Mouse (Mus musculus) embryonic fibroblast, embryonic 13.5 days (primary cell): ENCODE data around the gene Tnrc6b. TPM values are rescaled to one million over a fixed set of nuclear protein-coding genes. Genes with fewer than 3 reads are reported as not detected.
A peak's percentile ranks its signal among the peaks of the same experiment; 100 is the strongest.

Experiments used
- H3K27ac ChIP-seq: 2 replicates; pipeline ENCODE4 v1.5.1; 2012; ENCODE audit warnings: low read length, control low read depth, inconsistent platforms; ENCODE audit not compliant: insufficient read depth
- H3K4me1 ChIP-seq: 2 replicates; pipeline ENCODE4 v1.6.1; 2011; ENCODE audit warnings: low read length; ENCODE audit not compliant: control insufficient read depth, insufficient read depth
- H3K4me3 ChIP-seq: 2 replicates; pipeline ENCODE4 v1.5.1; 2011; ENCODE audit warnings: mild to moderate bottlenecking, control low read depth, low read length; ENCODE audit not compliant: insufficient read depth
- CTCF ChIP-seq: IDR thresholded peaks from 2 replicates; pipeline ENCODE4 v1.5.1; 2011; ENCODE audit warnings: mild to moderate bottlenecking, control low read depth, low read length, moderate library complexity, borderline replicate concordance; ENCODE audit not compliant: insufficient read depth
- POLR2A ChIP-seq: IDR thresholded peaks from 2 replicates; pipeline ENCODE4 v1.6.1; 2011; ENCODE audit warnings: low read depth, mild to moderate bottlenecking, control low read depth, low read length, moderate library complexity
- polyA plus RNA-seq: library from polyadenylated mRNA; stranded (reverse); fragments of >200 nt; gene quantifications from 2 replicates; pipeline ENCODE4 v1.2.4, GENCODE M21; 2011; ENCODE audit warnings: low read depth; ENCODE audit not compliant: missing spikeins, insufficient read length

Tnrc6b gene
- polyA plus RNA-seq, 1 experiment: 37.0 TPM

DNA sequence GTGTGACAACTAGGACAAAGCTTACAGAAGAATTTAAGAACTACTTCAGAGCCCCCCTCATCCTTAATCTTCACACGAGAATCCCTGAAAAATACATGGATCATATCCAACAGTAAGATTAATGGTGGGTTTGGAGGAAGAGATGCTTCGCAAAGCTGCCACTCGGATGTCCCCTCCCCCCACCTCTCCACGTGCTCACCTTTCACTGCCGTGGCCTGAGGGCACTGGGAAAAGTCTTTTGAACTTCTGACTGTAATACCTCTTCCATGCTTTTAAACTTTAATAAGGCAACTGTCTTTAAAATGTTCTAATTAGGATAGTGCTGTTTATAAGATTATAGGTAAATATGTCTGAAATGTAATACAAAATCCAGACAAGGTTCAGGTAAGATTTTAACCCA lies 263.2 kb downstream of the Tnrc6b start:
- H3K4me3 ChIP-seq: no peak overlapping the region
- peaks cover 5% of the 10 kb centered on the region for H3K4me1 ChIP-seq
- H3K27ac ChIP-seq: no peak overlapping the region
- no peak for TF ChIP-seq CTCF

DNA sequence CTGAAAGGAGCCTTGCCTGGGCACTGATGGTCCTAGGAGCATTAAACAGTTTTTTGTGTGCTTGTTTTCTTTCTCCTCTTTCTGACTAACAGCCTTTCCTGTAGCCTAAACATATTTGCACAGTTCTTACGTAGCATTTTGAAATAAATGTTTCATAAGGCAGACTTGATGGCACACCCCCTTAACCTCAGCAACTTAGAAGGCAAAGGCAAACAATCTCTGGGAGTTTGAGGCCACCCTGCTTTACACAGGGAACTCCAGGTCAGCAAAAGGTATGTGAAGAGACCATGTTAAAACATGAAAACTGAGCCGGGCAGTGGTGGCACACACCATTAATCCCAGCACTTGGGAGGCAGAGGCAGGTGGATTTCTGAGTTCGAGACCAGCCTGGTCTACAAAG lies 264.6 kb downstream of the Tnrc6b start:
- TF ChIP-seq CTCF: no peak
- no peak for TF ChIP-seq POLR2A
- Histone ChIP-seq H3K4me3 (no peak overlapping the region), H3K27ac (no peak overlapping the region), H3K4me1 (peaks cover 5% of the 10 kb centered on the region)

DNA sequence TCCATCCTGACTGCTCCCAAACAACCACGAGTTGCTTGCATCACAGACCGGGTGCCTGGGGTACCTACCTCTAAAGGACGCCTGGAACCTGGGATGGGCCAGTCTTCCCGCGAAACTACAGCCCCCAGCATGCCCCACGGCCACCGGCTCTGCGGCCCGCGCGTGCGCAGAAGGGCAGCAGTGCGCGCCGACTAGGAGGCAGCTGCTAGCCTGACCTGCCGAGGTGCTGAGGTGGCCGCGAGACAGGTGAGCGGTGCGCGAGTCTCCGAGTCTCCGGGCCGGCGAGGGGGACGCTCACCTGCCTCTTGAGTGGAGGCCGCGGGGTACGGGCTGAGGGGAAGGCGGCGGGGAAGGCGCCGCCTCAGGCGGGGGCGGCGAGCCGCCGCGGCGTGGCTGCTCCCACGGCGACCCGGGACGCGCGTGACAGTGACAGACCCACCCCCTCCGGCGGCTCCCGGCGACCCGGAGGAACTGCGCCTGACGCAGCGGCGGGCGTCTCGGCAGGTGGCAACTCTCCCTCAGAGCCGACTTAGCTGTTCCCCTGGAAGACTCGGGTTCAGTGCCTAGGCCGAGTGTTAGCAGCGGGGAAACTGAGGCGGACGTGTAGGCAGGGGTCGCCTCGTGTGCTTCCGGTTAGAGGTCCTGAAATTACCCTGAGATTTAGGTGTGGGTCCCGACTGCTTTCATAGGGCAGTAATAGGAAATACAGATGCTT lies 266.7 kb downstream of the Tnrc6b start, which contains the start of gene Sgsm3:
Sgsm3 (plus strand) TSS at position 146 of the 715 bp plus-strand sequence.
- Histone ChIP-seq H3K27ac (no peak within 1 kb of the TSS), H3K4me1 (peaks cover 5% of the 10 kb centered on the region), H3K4me3 (peak within 1 kb of the TSS; percentile 84)
- no peak for TF ChIP-seq CTCF
- TF ChIP-seq POLR2A: peak; percentile 81

DNA sequence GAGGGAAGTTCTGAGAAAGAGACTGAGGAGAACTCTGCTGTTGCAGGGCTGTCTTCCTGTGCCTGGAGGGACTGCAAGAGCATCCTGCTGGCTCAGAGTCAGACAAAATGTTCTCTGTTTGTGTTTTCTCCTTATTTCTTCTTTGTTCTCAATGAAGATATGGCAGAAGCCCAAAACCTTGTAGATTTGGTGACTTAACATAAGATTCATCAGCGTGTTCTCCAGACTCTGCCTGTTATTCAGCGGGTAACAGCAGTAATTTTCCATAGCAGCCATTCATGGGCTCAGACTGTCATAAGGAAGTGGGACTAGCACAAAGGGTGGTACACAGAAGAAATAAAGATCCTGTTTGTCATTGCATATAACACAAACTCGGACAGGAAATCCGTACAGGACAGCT lies 268.5 kb downstream of the Tnrc6b start:
- TF ChIP-seq POLR2A: no peak
- no peak for TF ChIP-seq CTCF
- Histone ChIP-seq H3K4me1 (peaks cover 5% of the 10 kb centered on the region), H3K4me3 (no peak overlapping the region), H3K27ac (no peak overlapping the region)

DNA sequence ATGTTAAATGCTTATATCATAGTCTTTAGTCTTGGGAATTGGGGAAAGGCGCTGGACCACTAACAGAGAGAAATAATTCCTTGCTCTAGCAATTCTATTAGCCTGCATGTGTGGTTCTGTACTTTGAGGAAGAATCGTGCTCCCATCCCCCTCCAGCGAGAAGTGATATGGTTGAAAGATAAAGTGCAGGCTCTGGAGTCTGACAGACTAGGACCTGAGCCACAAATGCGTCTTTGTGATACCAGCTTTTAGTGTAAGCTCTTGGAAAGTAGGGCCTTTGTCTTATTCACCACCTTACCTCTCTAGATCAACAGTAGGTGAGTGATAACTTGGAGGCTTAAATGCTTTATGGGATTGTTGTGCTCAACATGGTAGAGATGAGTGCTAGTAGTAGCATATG lies 270.1 kb downstream of the Tnrc6b start:
- TF ChIP-seq POLR2A: no peak
- no peak for TF ChIP-seq CTCF
- Histone ChIP-seq H3K4me1 (peaks cover 5% of the 10 kb centered on the region), H3K4me3 (no peak overlapping the region), H3K27ac (no peak overlapping the region)

DNA sequence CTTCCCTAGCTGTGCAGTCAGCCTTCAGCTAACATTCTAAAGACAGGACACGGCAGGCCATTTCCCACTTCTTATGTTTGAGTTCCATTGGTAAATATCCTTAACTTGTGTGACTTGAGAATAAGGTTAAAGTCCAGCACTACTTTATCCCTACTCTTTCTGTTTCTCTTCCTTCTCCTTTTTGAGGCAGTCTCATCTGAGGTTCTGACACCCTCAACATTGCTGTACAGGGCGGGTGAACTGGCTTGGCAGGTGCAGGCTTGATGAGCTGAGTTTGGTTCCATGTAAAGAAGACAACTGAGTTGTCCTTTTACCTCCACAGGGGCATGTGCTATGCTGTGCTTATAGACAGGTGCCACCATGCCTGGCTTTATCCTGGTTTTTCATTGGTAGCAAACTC lies 272.2 kb downstream of the Tnrc6b start:
- H3K27ac ChIP-seq: no peak overlapping the region
- H3K4me1 ChIP-seq: peaks cover 5% of the 10 kb centered on the region
- no peak overlapping the region for H3K4me3 ChIP-seq
- TF ChIP-seq CTCF (no peak), POLR2A (no peak)

DNA sequence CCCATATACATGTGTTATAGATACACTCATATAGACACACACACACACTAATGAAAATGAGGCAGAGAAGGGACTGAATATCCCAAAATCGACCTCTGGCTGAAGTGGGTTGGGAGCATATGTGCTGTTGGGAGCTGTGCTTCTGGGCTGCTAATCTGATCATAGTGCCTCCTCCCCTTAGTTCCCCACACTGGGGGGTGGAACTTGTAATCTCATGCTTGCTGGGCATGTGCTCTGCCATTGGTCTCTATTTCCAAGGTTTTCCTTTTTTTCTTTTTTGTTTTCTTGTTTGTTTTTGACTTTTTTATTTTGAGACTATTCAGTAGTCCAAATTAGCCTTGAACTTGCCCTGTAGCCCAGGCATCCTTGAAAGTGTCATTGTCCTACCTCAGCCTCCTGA lies 277.2 kb downstream of the Tnrc6b start:
- no peaks in the 10 kb centered on the region for H3K4me1 ChIP-seq
- no peak overlapping the region for H3K27ac ChIP-seq
- TF ChIP-seq POLR2A: no peak
- no peak for TF ChIP-seq CTCF
- H3K4me3 ChIP-seq: no peak overlapping the region

DNA sequence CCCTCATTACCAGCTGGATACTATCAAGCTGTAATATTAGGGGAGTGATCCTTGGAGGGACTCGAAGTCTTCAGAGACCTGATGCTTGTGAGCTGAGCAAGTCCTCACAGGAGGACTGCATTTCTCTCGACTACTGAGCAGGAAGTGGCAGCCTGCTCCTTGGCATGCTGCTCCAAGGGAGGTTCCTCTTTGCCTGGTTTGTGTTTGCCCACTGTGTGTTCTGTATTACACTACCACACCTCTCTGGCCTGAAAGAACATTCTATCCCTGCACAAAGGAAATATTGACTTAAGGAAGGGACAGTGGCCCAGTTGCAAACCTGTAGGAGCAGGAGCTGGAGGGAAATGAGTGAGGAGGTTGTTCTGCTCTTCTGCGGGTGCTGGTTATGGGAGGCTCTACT lies 278.6 kb downstream of the Tnrc6b start:
- H3K27ac ChIP-seq: no peak overlapping the region
- no peaks in the 10 kb centered on the region for H3K4me1 ChIP-seq
- TF ChIP-seq CTCF: no peak
- TF ChIP-seq POLR2A: no peak
- no peak overlapping the region for H3K4me3 ChIP-seq

Other genes starting within 250 kb of the Tnrc6b start
- gene Enthd1, start 146.2 kb upstream of the Tnrc6b start, polyA plus RNA-seq: not detected in 2 replicates
- gene Grap2, start 138.7 kb upstream of the Tnrc6b start, polyA plus RNA-seq: not detected in 2 replicates
- 0.17 and 0.23 TPM in 2 replicates for gene Fam83f, start 39.5 kb upstream of the Tnrc6b start, polyA plus RNA-seq
- 46.7 and 51.6 TPM in 2 replicates for gene Adsl, start 237.2 kb downstream of the Tnrc6b start, polyA plus RNA-seq